Mouse (Mus musculus) ovary, postnatal 36 days (tissue): ENCODE data around the gene Axl.
A peak's percentile ranks its signal among the peaks of the same experiment; 100 is the strongest.

Experiments
- DNase-seq: peaks from one replicate; pipeline ENCODE4 v3.0.0; 2022; ENCODE audit warnings: low spot score, mixed read lengths

The Axl gene

DNA sequence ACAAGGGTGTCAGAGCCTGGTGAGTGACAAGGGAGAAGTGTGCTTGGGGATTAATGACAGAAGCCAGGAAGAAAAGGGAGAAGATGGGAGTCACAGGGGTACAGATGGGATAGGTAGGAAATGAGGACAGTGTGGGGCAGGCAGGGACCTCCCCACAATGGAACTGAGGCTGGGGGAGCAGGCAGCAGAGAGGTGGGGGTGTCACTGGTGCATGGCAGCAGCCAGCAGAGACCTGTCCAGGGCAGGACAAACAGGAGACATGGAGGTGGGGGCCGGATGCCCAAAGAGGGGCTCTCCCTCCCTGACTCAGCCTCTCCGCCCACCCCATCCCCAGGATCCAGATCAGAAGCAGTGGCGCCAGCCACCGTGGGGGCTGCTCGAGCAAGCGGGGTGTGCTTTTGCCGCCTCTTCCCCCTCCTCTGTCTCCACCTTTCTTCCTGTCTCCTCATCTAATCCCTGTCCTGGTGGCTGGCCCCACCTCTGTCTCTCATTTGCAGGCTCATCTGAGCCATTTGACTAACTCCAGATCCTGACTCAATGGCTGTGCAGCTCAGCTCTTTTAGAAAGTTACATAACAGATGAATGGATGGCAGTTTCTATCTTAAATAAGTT is 77.9 kb downstream of the Axl start:
- DNase-seq, result no peak

GRCm38 (mm10) chr7:25709961-25710360 is 78.5 kb downstream of the Axl start:
- peak; percentile 51 for DNase-seq

DNA sequence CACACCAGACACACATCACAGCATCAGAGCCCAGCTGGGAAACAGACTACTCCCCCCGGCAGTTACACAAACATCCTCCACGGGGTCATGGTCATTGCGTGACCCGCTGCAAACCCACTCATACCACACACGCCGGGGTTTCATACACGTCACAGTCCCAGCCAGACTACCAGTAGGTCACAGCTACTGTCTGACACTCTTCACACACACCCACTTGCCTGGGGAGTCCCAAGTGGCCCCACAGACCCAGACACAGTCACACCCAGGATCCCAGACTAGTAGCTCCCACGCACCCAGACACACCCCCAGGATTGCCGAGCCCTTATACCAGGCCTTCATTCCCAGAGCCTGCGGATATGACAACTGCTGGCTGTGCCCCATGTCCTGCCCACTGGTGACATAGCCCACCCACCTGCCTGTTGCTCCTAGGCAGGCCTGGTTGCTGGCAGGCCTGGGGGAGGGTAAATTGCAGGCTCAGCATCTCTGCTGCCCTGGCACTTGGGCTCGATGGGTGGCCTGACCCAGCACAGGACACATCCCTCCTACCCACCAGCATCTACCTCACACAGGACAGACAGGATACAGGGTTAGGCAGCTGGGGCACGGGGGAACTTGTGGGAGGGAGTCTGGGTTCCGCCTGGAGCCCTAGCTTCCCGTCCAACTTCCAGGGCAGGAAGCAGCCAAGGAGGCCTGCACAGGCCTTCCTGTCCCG is 80.8 kb downstream of the Axl start:
- DNase-seq, result no peak
